Mouse (Mus musculus): ENCODE data around the gene Gbf1.

The Gbf1 gene

GRCm38 (mm10) chr19:46329951-46330350 lies 177.6 kb downstream of the Gbf1 start:
- peak; percentile 60 for DNase-seq (ENCODE audit: low read depth)

DNA sequence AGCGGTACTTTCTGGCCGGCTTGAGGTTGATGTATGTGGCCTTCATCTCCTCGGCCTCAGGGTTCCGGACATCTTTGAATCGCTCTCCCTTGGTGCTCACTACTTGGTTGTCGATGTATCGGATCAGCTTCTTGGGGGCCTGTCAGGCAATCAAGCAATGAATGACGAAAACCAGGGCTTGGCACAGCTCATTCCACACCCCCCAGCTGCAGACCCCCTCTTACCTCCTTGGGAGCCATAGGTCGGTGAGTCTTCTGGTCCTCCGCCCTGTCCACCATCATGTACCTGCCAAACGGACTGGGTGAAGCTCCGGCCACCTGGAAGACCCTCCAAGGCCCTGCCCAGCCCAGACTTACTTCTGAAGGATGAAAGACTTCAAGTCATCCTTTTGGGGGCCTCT lies 178.4 kb downstream of the Gbf1 start:
- DNase-seq (ENCODE audit: low read depth), result no peak

DNA sequence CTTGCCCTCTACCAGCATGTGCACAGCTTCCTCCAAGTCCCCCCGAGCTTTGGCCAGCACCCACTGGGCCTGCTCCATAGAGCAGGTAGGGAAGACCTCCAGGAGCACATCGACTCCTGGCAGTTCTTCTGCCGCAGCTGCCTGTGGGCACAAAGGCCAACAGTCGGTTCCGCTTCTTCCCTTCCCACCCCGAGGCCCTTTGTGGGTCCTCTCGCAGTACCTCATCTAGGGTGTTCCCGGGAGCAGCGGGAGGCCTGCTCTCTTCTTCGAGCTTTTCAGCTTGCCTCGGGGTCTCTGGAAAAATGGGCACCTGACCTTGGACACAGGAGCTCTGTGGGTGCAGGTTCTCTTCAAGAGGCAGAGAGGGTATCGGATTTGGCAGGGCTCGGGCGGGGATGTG lies 179.0 kb downstream of the Gbf1 start:
- no peak for DNase-seq (ENCODE audit: low read depth)

GRCm38 (mm10) chr19:46331936-46332335 lies 179.6 kb downstream of the Gbf1 start:
- DNase-seq (ENCODE audit: low read depth), result no peak

DNA sequence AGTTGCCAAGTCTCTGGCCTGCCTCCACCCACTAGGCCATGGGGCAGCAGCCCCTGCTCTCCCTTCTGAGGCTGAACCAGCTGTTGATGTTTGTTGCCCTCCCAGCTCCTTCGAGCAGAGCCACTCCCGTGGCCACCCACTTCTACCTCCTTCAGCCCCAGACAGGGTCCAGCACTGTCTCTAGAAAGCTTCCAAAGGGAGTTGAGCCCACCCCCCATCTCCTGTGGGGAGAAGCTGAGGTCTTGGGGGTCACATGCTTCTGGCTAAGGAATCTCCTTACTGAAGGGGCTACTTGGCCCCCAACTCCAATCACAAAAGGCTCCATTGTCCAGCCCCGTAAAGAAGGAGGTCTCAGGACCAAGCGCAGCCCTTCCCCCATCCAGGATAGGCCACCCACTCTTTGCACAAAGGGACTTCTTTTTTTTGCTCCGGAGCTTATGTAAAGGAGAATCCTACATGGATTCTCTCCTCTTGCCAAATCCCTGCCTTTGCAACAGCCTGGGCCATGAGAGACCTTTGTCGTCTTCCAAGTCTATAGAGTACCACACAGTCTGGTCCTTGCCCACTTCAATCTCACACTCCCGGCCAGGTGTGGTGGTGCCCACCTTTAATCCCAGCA lies 180.5 kb downstream of the Gbf1 start:
- DNase-seq (ENCODE audit: low read depth), result no peak

GRCm38 (mm10) chr19:46333906-46334305 lies 181.6 kb downstream of the Gbf1 start:
- DNase-seq (ENCODE audit: low read depth), result no peak
